Mouse (Mus musculus): ENCODE results near the gene Gm20388. TPM values are rescaled to one million over a fixed set of nuclear protein-coding genes. Genes with fewer than 3 reads are reported as not detected.
A peak's percentile ranks its signal among the peaks of the same experiment; 100 is the strongest.

Gm20388 gene
- total RNA-seq, 2 experiments from 2014 or later: 2.2 to 7.6 TPM

DNA sequence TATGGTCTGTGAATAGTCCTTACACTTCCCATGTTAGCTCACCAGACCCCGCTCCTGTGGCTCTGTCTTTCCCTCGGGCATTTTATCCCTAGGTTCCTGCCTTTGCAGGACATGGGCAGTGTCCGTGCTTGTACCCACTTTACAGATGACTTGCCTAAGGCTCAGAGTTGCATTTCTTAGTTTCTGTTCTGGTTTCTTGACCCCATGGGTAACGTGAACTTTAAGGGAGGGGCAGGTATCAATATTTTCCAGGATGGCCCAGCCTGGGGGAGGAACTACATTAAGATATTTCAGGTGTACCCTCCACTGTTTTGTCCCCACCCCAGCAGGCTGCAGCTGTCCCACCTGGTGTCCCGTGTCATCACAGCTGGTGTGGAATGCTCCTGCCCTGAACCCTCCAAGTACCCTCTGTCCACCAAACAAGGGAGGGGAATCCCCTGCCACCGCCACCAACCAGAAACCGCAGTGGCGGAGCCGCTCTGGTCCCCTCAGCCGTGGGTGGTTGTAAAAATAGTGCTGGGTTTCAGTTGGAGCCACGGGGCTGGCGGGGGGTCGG is 353.8 kb downstream of the Gm20388 start:
- H3K27ac ChIP-seq: peak overlapping the region; percentile 55; the same call in 1 of the 2 replicates
- peak overlapping the region; percentile 34; the same call in 1 of the 2 replicates for H3K4me3 ChIP-seq
- TF ChIP-seq CTCF (conservative IDR thresholded peaks at IDR 0.05): no peak
- DNase-seq (ENCODE audit: low spot score in 2 of 2): no peak

DNA sequence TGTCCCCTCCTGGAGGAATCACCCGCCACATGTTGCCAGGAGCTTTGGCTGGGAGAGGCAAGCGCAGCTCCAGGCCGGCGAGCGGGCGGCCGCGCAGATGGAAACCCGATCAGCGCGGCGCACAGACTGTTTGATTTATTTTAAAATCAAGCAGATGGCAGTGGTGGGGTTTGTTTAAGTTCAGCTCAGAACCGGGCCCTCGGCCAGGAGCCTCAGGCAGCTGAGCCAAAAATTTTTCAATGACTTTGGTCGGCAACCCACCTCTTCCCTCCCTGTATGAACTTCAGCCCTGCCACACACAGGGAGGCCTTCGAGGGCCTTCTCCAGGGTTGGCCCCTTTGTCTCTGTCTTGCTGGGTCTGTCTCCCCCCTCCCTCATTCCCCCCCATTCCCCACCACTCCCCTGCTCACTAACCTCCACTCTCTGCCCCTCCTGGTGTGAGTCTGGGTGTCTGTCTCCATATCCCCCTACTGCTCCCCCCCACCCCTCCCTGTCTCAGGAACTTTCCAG is 354.4 kb downstream of the Gm20388 start:
- peak; percentile 84 for DNase-seq (ENCODE audit: low spot score in 2 of 2)
- Histone ChIP-seq H3K4me3 (peak overlapping the region; percentile 34; the same call in 1 of the 2 replicates), H3K27ac (peak overlapping the region; percentile 55; the same call in 1 of the 2 replicates)
- no peak for TF ChIP-seq CTCF (conservative IDR thresholded peaks at IDR 0.05)

DNA sequence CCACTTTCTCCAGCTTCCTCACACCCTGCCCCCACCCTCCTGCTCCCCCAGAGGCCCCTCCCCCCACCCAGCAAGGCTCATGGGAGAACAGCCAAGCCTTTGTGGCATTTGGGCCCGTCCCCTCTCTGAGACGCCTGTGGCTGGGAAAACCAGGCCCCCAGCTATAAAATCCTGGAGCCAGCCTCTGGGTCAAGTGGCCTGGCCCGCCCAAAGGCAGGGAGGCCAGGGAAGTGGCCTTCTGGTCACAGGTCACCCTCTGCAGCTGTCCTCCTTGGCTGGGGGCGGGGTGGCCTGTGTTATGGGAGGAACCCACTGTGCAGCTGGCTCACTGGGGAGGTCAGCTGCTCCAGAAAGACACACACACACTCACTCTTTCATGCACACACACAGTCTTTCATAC is 354.8 kb downstream of the Gm20388 start:
- TF ChIP-seq CTCF (conservative IDR thresholded peaks at IDR 0.05): no peak
- Histone ChIP-seq H3K4me3 (no peak overlapping the region), H3K27ac (no peak overlapping the region)
- peak in 1 of 2 experiments; percentile 37 for DNase-seq (ENCODE audit: low spot score in 2 of 2)

DNA sequence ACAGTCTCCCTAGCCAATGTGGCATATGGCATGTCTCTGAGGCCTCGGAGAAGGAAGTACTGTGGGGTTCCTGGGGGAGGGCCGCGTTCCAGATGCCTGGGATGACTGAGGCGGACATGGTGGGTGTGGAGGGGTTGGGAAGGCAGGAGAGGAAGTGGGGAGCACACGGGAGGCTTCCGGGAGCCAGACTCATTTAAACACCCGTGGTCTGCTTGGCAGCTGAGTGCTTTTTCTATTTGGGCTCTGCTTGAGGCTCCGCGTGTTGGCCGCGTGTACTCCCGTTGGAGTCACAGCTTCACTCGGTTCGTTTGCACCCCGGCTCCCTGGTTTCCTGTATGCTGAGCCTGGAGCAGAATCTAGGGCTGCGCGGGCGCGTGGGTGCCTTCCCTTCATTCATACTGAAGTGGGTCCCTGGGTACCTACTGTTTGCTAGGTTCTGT is 357.9 kb downstream of the Gm20388 start:
- TF ChIP-seq CTCF (conservative IDR thresholded peaks at IDR 0.05): no peak
- DNase-seq (ENCODE audit: low spot score in 2 of 2): no peak
- Histone ChIP-seq H3K27ac (no peak overlapping the region), H3K4me3 (no peak overlapping the region)

DNA sequence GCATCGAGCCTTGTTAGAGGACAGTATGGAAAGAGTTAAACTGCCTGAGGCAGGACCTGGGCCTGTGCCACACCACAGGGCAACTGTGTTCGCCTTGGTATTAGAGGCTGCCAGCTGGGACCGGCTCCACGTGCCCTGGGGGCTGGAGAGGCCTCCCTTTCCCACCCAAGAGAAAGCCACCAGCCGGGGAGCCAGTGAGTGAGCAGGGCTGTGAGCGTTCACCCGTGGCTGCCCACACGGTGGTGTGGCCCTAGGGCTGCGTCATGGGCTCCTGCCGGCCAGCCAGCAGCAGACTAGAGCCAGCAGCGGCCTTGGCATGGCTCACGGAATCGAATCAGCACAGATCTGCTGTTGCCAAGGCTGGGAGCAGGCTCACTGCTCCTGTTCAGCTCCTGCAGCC is 359.8 kb downstream of the Gm20388 start:
- DNase-seq (ENCODE audit: low spot score in 2 of 2): peak; percentile 54 to 63
- TF ChIP-seq CTCF (conservative IDR thresholded peaks at IDR 0.05): peak; percentile 25; the same call in 1 of the 2 replicates
- Histone ChIP-seq H3K27ac (peak overlapping the region; percentile 62), H3K4me3 (no peak overlapping the region)

DNA sequence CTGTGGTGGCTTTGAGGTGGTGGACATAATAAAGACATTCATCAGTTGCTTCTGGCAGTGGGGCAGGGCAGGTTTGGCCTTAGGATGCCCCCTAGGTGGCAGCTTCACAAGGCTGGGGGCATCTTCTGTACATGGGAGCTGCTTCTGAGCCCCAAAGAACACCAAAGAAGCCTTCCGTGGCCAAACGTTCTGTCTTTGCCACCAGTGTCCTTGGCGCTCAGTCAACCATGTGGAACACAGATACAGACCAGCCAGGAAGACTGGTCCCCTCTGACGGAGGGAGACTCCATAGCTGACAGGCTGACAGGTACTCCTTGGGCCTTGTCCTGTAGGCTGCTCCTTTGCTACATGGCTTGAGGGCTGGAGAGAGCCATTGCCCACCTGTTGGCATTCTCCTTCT is 362.8 kb downstream of the Gm20388 start:
- no peak overlapping the region for H3K4me3 ChIP-seq
- TF ChIP-seq CTCF (conservative IDR thresholded peaks at IDR 0.05): no peak
- H3K27ac ChIP-seq: no peak overlapping the region
- no peak for DNase-seq (ENCODE audit: low spot score in 2 of 2)

DNA sequence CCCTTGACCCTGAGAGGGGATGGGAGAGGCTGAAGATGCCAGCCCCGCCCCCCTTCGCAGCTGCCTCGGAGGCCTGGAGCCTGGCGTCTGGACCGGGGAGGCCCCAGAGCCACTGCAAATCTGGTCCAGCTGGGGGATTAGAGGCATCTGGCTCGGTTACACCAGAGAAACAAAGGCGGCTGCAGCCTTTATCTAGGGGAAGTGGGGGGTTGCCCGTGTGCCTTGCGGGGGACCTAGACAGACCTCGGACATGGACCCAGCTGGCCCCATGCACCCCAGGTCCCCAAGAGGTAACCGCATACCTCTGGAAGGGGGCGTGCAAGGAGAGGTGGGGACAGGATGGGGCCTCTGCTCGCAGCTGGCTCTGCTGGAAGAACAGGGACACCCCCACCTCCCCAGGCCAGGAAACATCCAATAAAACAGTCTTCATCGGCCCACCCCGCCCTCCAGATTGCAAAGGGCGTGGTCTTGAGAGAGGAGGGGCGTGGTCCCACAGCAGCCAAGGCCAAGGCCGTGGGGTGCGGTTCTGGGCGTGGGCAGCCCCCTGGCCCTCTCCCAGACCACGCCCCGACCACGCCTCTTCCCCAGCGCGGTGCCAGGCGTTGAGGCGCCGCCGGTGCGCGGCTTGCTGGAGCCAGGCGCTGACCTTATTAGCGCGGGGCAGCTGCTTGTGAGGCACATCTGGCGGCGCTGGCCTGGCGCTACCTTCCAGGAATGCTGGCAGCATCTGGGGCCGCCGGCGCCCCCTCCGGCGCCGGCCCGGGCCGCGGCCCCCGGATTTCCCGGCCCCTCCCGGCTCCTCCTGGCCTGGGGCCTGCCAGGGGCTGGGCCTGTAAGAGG is 365.6 kb downstream of the Gm20388 start:
- Histone ChIP-seq H3K27ac (peak overlapping the region; percentile 68), H3K4me3 (peak overlapping the region; percentile 43)
- DNase-seq (ENCODE audit: low spot score in 2 of 2): peak in 1 of 2 experiments; percentile 57
- no peak for TF ChIP-seq CTCF (conservative IDR thresholded peaks at IDR 0.05)

DNA sequence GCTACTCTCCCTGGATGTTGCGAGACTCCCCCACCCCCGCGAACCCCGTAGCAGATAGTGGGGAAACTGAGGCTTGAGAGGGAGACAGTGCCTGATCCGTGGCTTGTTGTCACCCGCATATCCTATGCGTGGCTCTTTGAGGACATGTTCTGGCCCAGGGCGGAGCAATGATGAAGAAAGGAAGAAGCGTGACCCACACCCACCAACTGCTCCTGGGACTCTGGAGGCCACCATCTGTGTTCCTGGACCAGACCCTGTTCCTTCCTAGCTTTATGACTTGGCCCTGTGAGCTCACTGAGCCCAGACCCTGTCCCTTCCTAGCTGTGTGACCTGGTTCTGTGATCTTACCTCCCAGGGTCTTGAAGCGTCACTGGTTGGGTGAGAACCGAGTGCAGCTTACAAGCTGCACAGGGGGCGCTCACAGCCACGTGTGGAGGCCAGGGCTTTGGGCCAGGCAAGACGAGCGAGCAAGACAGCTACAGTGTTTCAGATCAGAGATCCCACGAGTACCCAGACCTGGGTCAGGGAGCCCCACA is 366.3 kb downstream of the Gm20388 start:
- Histone ChIP-seq H3K4me3 (peak overlapping the region; percentile 43), H3K27ac (peak overlapping the region; percentile 68)
- TF ChIP-seq CTCF (conservative IDR thresholded peaks at IDR 0.05): peak; percentile 22; the same call in 1 of the 2 replicates
- no peak for DNase-seq (ENCODE audit: low spot score in 2 of 2)

DNA sequence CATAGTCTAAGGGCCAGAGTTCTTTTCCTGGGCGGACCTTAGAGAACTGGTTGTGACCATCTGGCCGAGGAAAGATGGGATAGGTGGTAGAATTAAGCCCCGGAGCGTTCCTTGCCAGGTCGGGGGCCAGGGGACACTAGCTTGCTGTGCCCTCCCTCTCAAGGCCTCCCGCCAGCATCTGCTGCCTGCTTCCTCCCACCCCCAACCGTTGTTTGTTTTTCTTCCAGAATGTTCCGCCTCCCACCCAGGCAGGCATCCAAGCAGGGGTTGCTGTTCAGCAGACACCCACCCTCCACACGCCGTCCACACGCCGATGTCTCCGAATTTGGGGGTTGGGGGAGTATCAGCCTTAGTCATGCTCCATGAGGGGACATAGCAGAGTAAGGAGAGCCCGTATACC is 367.4 kb downstream of the Gm20388 start:
- no peak for DNase-seq (ENCODE audit: low spot score in 2 of 2)
- TF ChIP-seq CTCF (conservative IDR thresholded peaks at IDR 0.05): no peak
- Histone ChIP-seq H3K27ac (no peak overlapping the region), H3K4me3 (no peak overlapping the region)

DNA sequence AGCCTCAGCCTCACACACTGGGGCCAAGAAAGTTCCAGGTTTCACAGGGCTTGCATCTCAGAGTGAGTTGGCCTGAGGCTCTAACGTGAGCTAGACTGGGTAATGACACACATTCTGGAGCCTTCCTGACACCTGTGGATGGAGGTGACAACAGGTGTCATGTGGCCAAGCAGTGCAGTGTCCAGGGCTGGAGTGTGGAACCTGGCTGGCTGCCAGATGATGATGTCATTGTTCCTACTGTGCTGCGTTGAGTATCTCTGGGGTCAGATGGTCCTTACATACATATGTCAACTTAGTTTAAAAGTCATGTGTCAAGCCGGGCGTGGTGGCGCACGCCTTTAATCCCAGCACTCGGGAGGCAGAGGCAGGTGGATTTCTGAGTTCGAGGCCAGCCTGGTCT is 368.8 kb downstream of the Gm20388 start:
- H3K4me3 ChIP-seq: no peak overlapping the region
- no peak for TF ChIP-seq CTCF (conservative IDR thresholded peaks at IDR 0.05)
- H3K27ac ChIP-seq: no peak overlapping the region
- DNase-seq (ENCODE audit: low spot score in 2 of 2): no peak

DNA sequence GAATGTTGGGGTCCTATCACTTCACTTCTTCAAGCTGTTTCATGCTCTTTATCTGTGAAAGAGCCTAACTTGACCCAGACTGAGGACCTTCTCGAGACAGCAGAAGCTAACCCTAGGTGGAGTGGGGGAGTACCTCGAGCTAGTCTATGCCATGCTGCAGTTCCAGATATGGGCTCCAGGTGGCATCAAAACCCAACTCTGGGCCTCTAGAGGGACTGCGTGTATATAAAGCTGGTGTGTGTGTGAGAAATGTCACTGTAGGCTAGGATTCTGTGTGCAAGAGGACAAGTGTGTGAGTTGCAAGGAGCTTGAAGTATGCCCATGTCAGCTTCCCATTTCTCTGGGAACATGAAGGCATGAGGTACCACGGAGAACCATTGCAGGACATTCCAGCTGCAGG is 370.8 kb downstream of the Gm20388 start:
- peak; percentile 96 for TF ChIP-seq CTCF (conservative IDR thresholded peaks at IDR 0.05)

DNA sequence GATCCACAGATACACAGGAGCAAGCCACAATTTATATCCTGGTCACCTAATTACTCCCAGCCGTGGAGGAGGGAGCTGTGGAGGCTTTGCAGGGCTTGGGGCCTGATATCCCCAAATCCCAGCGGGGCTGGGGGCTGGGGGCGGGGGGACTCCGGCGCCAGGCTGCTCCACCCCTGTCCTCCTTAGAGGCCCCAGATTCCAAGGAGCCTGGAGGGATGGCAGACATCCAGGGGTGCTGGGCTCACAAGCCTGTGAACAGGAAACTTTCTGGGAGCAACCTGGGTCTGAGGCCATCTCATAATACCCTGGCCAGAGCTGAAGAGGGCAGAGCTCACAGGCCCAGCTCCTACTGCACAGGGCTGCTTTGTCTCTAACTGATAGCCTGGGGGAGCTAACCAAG is 371.8 kb downstream of the Gm20388 start:
- peak in 1 of 2 experiments; percentile 9 for DNase-seq (ENCODE audit: low spot score in 2 of 2)
- Histone ChIP-seq H3K4me3 (no peak overlapping the region), H3K27ac (peak overlapping the region; percentile 64; the same call in 1 of the 2 replicates)
- no peak for TF ChIP-seq CTCF (conservative IDR thresholded peaks at IDR 0.05)

More for the DNA sequence above, 370.8 kb downstream of the Gm20388 start:
- Histone ChIP-seq H3K4me3 (no peak overlapping the region), H3K27ac (no peak overlapping the region)
- peak; percentile 79 to 89 for DNase-seq (ENCODE audit: low spot score in 2 of 2)

DNA sequence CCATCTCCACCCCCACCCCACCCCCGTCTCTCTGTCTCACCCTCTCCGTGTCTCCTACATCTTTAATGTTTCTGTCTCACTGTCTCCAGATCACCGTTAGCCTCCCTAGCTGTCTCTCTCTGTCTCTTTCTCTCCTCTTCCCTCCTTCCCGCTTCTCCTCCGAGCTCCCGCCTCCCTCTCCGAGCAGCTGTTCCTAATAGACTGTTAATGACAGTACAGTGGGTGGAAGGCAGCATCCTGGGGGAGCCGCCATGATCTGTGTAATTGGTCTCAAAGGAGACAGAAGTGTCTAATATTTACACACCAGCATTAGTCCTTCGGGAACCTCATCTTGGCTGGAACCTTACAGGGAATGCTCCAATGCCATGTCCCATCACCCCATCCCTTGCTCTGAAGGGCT is 373.6 kb downstream of the Gm20388 start:
- peak overlapping the region; percentile 72 for H3K27ac ChIP-seq
- no peak overlapping the region for H3K4me3 ChIP-seq
- TF ChIP-seq CTCF (conservative IDR thresholded peaks at IDR 0.05): no peak
- DNase-seq (ENCODE audit: low spot score in 2 of 2): peak in 1 of 2 experiments; percentile 9
